Mouse (Mus musculus) adrenal gland (tissue): ENCODE data around the gene Fgfr2.

Experiments
- intact Hi-C: fragments of 180-260 bp; cut with DNase I; formaldehyde crosslinking; loops from one replicate; pipeline ENCODE4 v1.15.1; 2025

Fgfr2 gene

GRCm38 (mm10) chr7:132786522-132786921 lies 336.6 kb downstream of the Fgfr2 start:
- intact Hi-C loops = no loop called here

- intact Hi-C loops = no loop called here
These were observed 337.1 kb downstream of the Fgfr2 start for GRCm38 (mm10) chr7:132786011-132786410.

GRCm38 (mm10) chr7:132784101-132784500 lies 339.0 kb downstream of the Fgfr2 start:
- intact Hi-C loops = no loop called here

- intact Hi-C loops = no loop called here
These were observed 341.3 kb downstream of the Fgfr2 start for GRCm38 (mm10) chr7:132781850-132782249.

- intact Hi-C loops = no loop called here
These were observed 341.9 kb downstream of the Fgfr2 start for GRCm38 (mm10) chr7:132781130-132781814.

GRCm38 (mm10) chr7:132780611-132781010 lies 342.5 kb downstream of the Fgfr2 start:
- intact Hi-C loops = no loop called here

GRCm38 (mm10) chr7:132778630-132779029 lies 344.5 kb downstream of the Fgfr2 start:
- intact Hi-C loops = no loop called here

GRCm38 (mm10) chr7:132777728-132778453 lies 345.3 kb downstream of the Fgfr2 start:
- intact Hi-C loops = no loop called here

- intact Hi-C loops = no loop called here
These were observed 346.0 kb downstream of the Fgfr2 start for GRCm38 (mm10) chr7:132777117-132777516.

- intact Hi-C loops = no loop called here
These were observed 346.6 kb downstream of the Fgfr2 start for GRCm38 (mm10) chr7:132776338-132777111.

- intact Hi-C loops = no loop called here
These were observed 347.2 kb downstream of the Fgfr2 start for GRCm38 (mm10) chr7:132775922-132776321.

- intact Hi-C loops = no loop called here
These were observed 347.8 kb downstream of the Fgfr2 start for GRCm38 (mm10) chr7:132775333-132775732.

GRCm38 (mm10) chr7:132773011-132773705 lies 350.0 kb downstream of the Fgfr2 start:
- intact Hi-C loops = no loop called here

GRCm38 (mm10) chr7:132772440-132772839 lies 350.7 kb downstream of the Fgfr2 start:
- intact Hi-C loops = no loop called here

- intact Hi-C loops = loop anchor here (5.0 kb wide), 1 partner anchor 44 kb away; the partner anchor contains the start of gene Fam53b
These were observed 354.4 kb downstream of the Fgfr2 start for GRCm38 (mm10) chr7:132768498-132769344.

- intact Hi-C loops = loop anchor here (5.0 kb wide), 1 partner anchor 44 kb away; the partner anchor contains the start of gene Fam53b
These were observed 355.2 kb downstream of the Fgfr2 start for GRCm38 (mm10) chr7:132767999-132768370.

- intact Hi-C loops = loop anchor here (5.0 kb wide), 1 partner anchor 45 kb away; the partner anchor contains the start of gene Fam53b
These were observed 355.7 kb downstream of the Fgfr2 start for GRCm38 (mm10) chr7:132767233-132767998.

GRCm38 (mm10) chr7:132766235-132766871 lies 356.8 kb downstream of the Fgfr2 start:
- intact Hi-C loops = loop anchor here (5.0 kb wide), 1 partner anchor 46 kb away; the partner anchor contains the start of gene Fam53b
